Mouse (Mus musculus): ENCODE measurements around the gene Wnt3a.

The Wnt3a gene

GRCm38 (mm10) chr11:59290702-59291303 lies at the start of gene Wnt3a:
Wnt3a (minus strand) TSS chr11:59290752.
- no peak for DNase-seq (ENCODE audit: low spot score in 2 of 2)

- DNase-seq (ENCODE audit: low spot score in 2 of 2): no peak
These were observed 48.2 kb upstream of the Wnt3a start for GRCm38 (mm10) chr11:59338736-59339120.

- no peak for DNase-seq (ENCODE audit: low spot score in 2 of 2)
These were observed 47.6 kb upstream of the Wnt3a start for GRCm38 (mm10) chr11:59337955-59338735.

- DNase-seq (ENCODE audit: low spot score in 2 of 2): no peak
These were observed 45.8 kb upstream of the Wnt3a start for GRCm38 (mm10) chr11:59336381-59336780.

- DNase-seq (ENCODE audit: low spot score in 2 of 2): no peak
These were observed 45.4 kb upstream of the Wnt3a start for GRCm38 (mm10) chr11:59335942-59336341.

GRCm38 (mm10) chr11:59335150-59335549 lies 44.6 kb upstream of the Wnt3a start:
- DNase-seq (ENCODE audit: low spot score in 2 of 2): no peak

GRCm38 (mm10) chr11:59332938-59333337 lies 42.4 kb upstream of the Wnt3a start:
- DNase-seq (ENCODE audit: low spot score in 2 of 2): no peak

- no peak for DNase-seq (ENCODE audit: low spot score in 2 of 2)
These were observed 40.8 kb upstream of the Wnt3a start for GRCm38 (mm10) chr11:59331167-59331869.

- DNase-seq (ENCODE audit: low spot score in 2 of 2): peak in 1 of 2 experiments; percentile 33
These were observed 40.0 kb upstream of the Wnt3a start for GRCm38 (mm10) chr11:59330560-59330959.

GRCm38 (mm10) chr11:59329616-59330015 lies 39.1 kb upstream of the Wnt3a start:
- no peak for DNase-seq (ENCODE audit: low spot score in 2 of 2)

- no peak for DNase-seq (ENCODE audit: low spot score in 2 of 2)
These were observed 37.1 kb upstream of the Wnt3a start for GRCm38 (mm10) chr11:59327625-59328024.

- DNase-seq (ENCODE audit: low spot score in 2 of 2): no peak
These were observed 34.2 kb upstream of the Wnt3a start for GRCm38 (mm10) chr11:59324777-59325176.

- no peak for DNase-seq (ENCODE audit: low spot score in 2 of 2)
These were observed 32.4 kb upstream of the Wnt3a start for GRCm38 (mm10) chr11:59322988-59323387.

GRCm38 (mm10) chr11:59316517-59316916 lies 26.0 kb upstream of the Wnt3a start:
- DNase-seq (ENCODE audit: low spot score in 2 of 2): no peak

GRCm38 (mm10) chr11:59313944-59314343 lies 23.4 kb upstream of the Wnt3a start:
- DNase-seq (ENCODE audit: low spot score in 2 of 2): no peak

GRCm38 (mm10) chr11:59313029-59313811 lies 22.7 kb upstream of the Wnt3a start:
- DNase-seq (ENCODE audit: low spot score in 2 of 2): no peak

GRCm38 (mm10) chr11:59312501-59312900 lies 21.9 kb upstream of the Wnt3a start:
- no peak for DNase-seq (ENCODE audit: low spot score in 2 of 2)

- no peak for DNase-seq (ENCODE audit: low spot score in 2 of 2)
These were observed 21.5 kb upstream of the Wnt3a start for GRCm38 (mm10) chr11:59312060-59312459.

- no peak for DNase-seq (ENCODE audit: low spot score in 2 of 2)
These were observed 19.4 kb upstream of the Wnt3a start for GRCm38 (mm10) chr11:59309976-59310375.

- DNase-seq (ENCODE audit: low spot score in 2 of 2): no peak
These were observed 18.7 kb upstream of the Wnt3a start for GRCm38 (mm10) chr11:59309106-59309805.

- no peak for DNase-seq (ENCODE audit: low spot score in 2 of 2)
These were observed 18.1 kb upstream of the Wnt3a start for GRCm38 (mm10) chr11:59308625-59309024.

Measured in spleen, postnatal 14 days (tissue).